Mouse (Mus musculus) hindbrain, postnatal 0 days (tissue): ENCODE results near the gene Slc17a5. TPM values are rescaled to one million over a fixed set of nuclear protein-coding genes. Genes with fewer than 3 reads are reported as not detected.

Experiments used
- polyA plus RNA-seq: library from polyadenylated mRNA; unstranded; fragments of >200 nt; fragmentation: Nextera tagmentation; extraction: Ambion mirVana; gene quantifications from 2 replicates; pipeline ENCODE4 v1.2.1, GENCODE M21; 2015
- total RNA-seq: library from RNA; depleted of rRNA; stranded (reverse); fragments of >200 nt; gene quantifications from 2 replicates; pipeline ENCODE4 v1.2.3, GENCODE M21; 2014; rRNA removed

Gene Slc17a5
- total and polyA plus RNA-seq, 2 experiments from 2014 or later: 9.9 to 16.6 TPM

Other genes with a start within 250 kb of the Slc17a5 start
- gene Gsta2, start 232.3 kb downstream of the Slc17a5 start, total RNA-seq: not detected in 2 replicates
- not detected in 2 replicates for gene Gsta2, start 232.3 kb downstream of the Slc17a5 start, polyA plus RNA-seq
- 1.4 and 1.8 TPM in 2 replicates for gene Dppa5a, start 219.9 kb downstream of the Slc17a5 start, total RNA-seq
- 5.8 and 6.2 TPM in 2 replicates for gene Dppa5a, start 219.9 kb downstream of the Slc17a5 start, polyA plus RNA-seq
- 1.7 and 2.9 TPM in 2 replicates for gene Ooep, start 209.3 kb downstream of the Slc17a5 start, total RNA-seq
- gene Ooep, start 209.3 kb downstream of the Slc17a5 start, polyA plus RNA-seq: 4.5 and 4.7 TPM in 2 replicates
- gene Ddx43, start 192.3 kb downstream of the Slc17a5 start, total RNA-seq: 0.72 TPM in 1 of 2 replicates, not detected in the other
- gene Ddx43, start 192.3 kb downstream of the Slc17a5 start, polyA plus RNA-seq: 0.38 and 0.59 TPM in 2 replicates
- gene Cgas, start 144.8 kb downstream of the Slc17a5 start, total RNA-seq: 0.61 and 0.63 TPM in 2 replicates
- gene Cgas, start 144.8 kb downstream of the Slc17a5 start, polyA plus RNA-seq: 0.71 and 0.88 TPM in 2 replicates
- 25.7 and 36.3 TPM in 2 replicates for gene Mto1, start 139.8 kb downstream of the Slc17a5 start, total RNA-seq
- 20.9 and 22.0 TPM in 2 replicates for gene Mto1, start 139.8 kb downstream of the Slc17a5 start, polyA plus RNA-seq
- gene Gm17324, start 139.3 kb downstream of the Slc17a5 start, total RNA-seq: 2.5 TPM in 1 of 2 replicates, not detected in the other
- gene Gm17324, start 139.3 kb downstream of the Slc17a5 start, polyA plus RNA-seq: 2.3 and 3.4 TPM in 2 replicates
- gene Eef1a1, start 98.9 kb downstream of the Slc17a5 start, total RNA-seq: 5,514 and 5,628 TPM in 2 replicates
- gene Eef1a1, start 98.9 kb downstream of the Slc17a5 start, polyA plus RNA-seq: 2,472 and 2,549 TPM in 2 replicates
- gene Cd109, start 27.5 kb upstream of the Slc17a5 start, total RNA-seq: 2.1 and 3.2 TPM in 2 replicates
- gene Cd109, start 27.5 kb upstream of the Slc17a5 start, polyA plus RNA-seq: 1.3 and 1.7 TPM in 2 replicates